Mouse (Mus musculus) thymus, postnatal 10 days (tissue): ENCODE results near the gene Abcc10.

Experiments
- DNase-seq, 2 experiments: peaks; one replicate each; pipeline ENCODE4 v3.0.0; 2021; ENCODE audit warnings: low spot score in 2 of 2

Abcc10 gene

GRCm38 (mm10) chr17:46258279-46259053, 69.7 kb downstream of the Abcc10 start:
- no peak for DNase-seq

GRCm38 (mm10) chr17:46255147-46255546, 73.0 kb downstream of the Abcc10 start:
- no peak for DNase-seq

DNA sequence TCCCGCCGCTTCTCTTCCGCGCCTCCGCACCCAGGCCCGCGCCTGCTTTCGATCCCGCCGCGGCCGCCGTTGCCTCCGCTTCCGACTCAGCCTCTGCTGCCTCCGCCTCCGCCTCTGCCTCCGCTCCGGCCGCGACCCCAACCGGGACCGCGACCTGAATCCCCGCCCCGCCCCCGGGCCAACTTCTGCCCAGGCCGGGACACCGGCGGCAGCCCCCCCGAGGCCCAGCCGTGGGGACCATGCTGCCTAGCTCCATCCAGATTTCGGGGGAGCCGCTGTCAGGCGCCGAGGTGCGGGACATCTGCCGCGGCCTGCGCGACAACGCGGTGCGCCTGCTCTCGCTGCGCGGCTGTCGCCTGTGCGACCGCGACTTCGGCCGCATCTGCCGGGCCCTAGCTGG, 74.0 kb downstream of the Abcc10 start:
- DNase-seq, result peak; percentile 25 to 34

GRCm38 (mm10) chr17:46253452-46254084, 74.6 kb downstream of the Abcc10 start, which contains the start of gene Lrrc73:
Lrrc73 (plus strand) TSS chr17:46253531.
- DNase-seq, result peak; percentile 77 to 85
